Mouse (Mus musculus) C2C12 (cell line): ENCODE data around the gene Akap9.

ENCODE experiments used
- CEBPB ChIP-seq: IDR thresholded peaks from one replicate; pipeline ENCODE4 v1.6.1; 2011; ENCODE audit warnings: low read depth, mild to moderate bottlenecking, control low read depth, moderate library complexity
- CTCF ChIP-seq: IDR thresholded peaks from one replicate; pipeline ENCODE4 v1.5.1; 2011; ENCODE audit not compliant: control insufficient read depth, insufficient read depth, insufficient read length
- FOSL1 ChIP-seq: IDR thresholded peaks from one replicate; pipeline ENCODE4 v1.8.0; 2011; ENCODE audit warnings: mild to moderate bottlenecking, low read length; ENCODE audit not compliant: poor library complexity, insufficient read depth, severe bottlenecking
- MAX ChIP-seq: IDR thresholded peaks from one replicate; pipeline ENCODE4 v1.6.1; 2011; ENCODE audit warnings: mild to moderate bottlenecking, control low read depth
- MYOD1 ChIP-seq: IDR thresholded peaks from one replicate; pipeline ENCODE4 v1.6.1; 2011; ENCODE audit warnings: low read depth; ENCODE audit not compliant: control insufficient read depth, insufficient read length
- MYOG ChIP-seq: IDR thresholded peaks from one replicate; pipeline ENCODE4 v1.6.1; 2011; ENCODE audit not compliant: control insufficient read depth, insufficient read length; ENCODE audit errors: extremely low read depth
- USF1 ChIP-seq: IDR thresholded peaks from one replicate; pipeline ENCODE4 v1.6.1; 2011; ENCODE audit warnings: low read depth, mild to moderate bottlenecking, control low read depth, moderate library complexity

DNA sequence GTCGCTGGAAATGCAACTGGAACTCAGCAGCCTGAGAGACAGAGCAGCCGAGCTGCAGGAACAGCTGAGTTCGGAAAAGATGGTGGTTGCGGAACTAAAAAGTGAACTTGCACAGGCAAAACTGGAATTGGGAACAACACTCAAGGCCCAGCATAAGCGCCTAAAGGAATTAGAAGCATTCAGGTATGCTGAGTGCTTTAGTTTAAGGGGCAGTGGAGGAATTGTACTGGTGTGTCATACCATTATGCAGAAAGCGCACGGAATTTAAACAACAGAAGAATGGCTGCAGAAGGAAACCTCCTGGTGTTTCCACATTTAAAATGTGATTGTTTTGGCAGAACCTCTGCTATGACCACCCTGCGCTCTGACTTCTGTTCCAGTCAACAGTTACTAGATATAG, 132.5 kb downstream of the Akap9 start:
- TF ChIP-seq CEBPB: no peak
- no peak for TF ChIP-seq CTCF
- TF ChIP-seq MYOD1: no peak
- no peak for TF ChIP-seq USF1
- no peak for TF ChIP-seq FOSL1
- no peak for TF ChIP-seq MAX
- no peak for TF ChIP-seq MYOG
